Mouse (Mus musculus): ENCODE measurements around the gene Tra2b.
A peak's percentile ranks its signal among the peaks of the same experiment; 100 is the strongest.

The Tra2b gene

GRCm38 (mm10) chr16:22265849-22266376 is at the start of gene Tra2b:
Tra2b (minus strand) TSS chr16:22266005.
- TF ChIP-seq GATA4 (IDR thresholded peaks at IDR 0.05; ENCODE audit: insufficient replicate concordance, low read length) = no peak

- no peak for TF ChIP-seq GATA4 (IDR thresholded peaks at IDR 0.05; ENCODE audit: insufficient replicate concordance, low read length)
Observed at GRCm38 (mm10) chr16:22310649-22311048, 44.8 kb upstream of the Tra2b start.

- TF ChIP-seq GATA4 (IDR thresholded peaks at IDR 0.05; ENCODE audit: insufficient replicate concordance, low read length) = no peak
Observed at GRCm38 (mm10) chr16:22302606-22303005, 36.8 kb upstream of the Tra2b start.

- no peak for TF ChIP-seq GATA4 (IDR thresholded peaks at IDR 0.05; ENCODE audit: insufficient replicate concordance, low read length)
Observed at GRCm38 (mm10) chr16:22301378-22301777, 35.6 kb upstream of the Tra2b start.

- no peak for TF ChIP-seq GATA4 (IDR thresholded peaks at IDR 0.05; ENCODE audit: insufficient replicate concordance, low read length)
Observed at GRCm38 (mm10) chr16:22296901-22297300, 31.1 kb upstream of the Tra2b start.

DNA sequence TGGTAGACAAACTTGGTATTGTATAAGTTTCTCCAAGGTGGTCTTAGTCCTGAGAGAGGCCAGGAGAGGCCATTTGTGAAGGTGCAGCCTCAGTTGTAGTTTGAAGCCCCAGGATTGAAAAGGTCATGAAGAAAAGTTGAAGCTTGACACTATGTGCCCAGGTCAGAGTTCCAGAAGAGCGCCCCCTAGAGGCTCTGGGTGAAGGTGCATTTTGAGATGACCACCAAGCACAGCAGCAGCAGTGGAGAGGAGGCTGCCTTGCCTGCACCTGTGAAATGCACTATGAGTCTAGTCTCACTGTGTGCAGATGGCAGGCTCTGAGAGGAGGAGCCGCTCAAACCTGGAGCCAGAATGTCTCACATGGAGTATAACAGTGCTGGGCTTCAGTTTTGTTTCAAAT is 27.8 kb upstream of the Tra2b start:
- no peak for TF ChIP-seq GATA4 (IDR thresholded peaks at IDR 0.05; ENCODE audit: insufficient replicate concordance, low read length)

DNA sequence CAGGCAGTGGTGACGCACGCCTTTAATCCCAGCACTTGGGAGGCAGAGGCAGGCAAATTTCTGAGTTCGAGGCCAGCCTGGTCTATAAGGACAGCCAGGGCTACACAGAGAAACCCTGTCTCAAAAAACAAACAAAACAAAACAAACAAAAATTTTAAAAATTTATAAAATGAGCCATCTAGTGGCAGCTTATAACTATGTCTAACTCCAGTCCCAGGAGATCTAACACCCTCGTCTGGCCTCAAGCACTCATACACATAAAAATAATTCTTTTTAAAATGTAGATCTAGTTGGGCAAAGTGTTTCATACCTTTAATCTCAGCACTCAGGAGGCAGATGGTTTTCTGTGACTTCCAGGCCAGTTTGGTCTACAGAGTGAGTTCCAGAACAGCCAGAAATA is 26.6 kb upstream of the Tra2b start:
- no peak for TF ChIP-seq GATA4 (IDR thresholded peaks at IDR 0.05; ENCODE audit: insufficient replicate concordance, low read length)

DNA sequence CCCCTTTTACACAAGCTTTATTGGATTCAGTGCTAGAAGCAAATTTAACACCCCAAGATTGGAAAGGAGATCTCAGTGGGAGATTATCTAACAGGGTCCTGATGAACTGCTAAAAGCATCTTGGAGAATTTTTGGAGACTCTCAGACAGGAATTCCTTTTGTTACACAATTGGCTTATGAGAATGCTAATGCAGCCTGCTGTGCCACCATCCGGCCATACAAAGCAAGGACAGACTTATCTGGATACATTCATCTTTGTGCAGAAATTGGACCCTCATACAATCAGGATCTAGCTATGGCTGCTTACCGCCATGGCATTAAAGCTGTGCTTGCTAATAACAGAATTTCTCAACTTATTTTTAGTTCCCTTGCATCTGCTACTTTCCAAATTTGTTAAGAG is 23.8 kb upstream of the Tra2b start:
- no peak for TF ChIP-seq GATA4 (IDR thresholded peaks at IDR 0.05; ENCODE audit: insufficient replicate concordance, low read length)

DNA sequence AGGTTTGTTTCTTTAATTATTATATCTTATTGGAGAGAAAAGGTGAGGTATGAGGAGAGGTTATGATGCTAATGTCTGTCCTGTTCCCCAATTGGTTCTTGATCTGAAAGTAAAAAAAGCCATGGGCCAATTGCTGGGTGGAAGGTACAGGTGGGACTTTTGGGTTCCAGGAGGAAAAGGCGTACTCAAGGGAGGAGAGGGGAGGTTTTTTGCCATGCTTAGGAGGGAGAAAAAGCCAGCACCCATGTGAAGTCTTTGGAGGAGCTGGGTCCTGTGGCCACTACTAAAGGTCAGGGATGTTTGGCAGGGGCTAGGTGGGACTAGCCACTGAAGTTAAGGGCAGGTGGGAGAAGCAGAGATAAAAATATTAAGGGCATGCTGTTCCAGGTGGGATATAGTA is 21.2 kb upstream of the Tra2b start:
- TF ChIP-seq GATA4 (IDR thresholded peaks at IDR 0.05; ENCODE audit: insufficient replicate concordance, low read length) = no peak

DNA sequence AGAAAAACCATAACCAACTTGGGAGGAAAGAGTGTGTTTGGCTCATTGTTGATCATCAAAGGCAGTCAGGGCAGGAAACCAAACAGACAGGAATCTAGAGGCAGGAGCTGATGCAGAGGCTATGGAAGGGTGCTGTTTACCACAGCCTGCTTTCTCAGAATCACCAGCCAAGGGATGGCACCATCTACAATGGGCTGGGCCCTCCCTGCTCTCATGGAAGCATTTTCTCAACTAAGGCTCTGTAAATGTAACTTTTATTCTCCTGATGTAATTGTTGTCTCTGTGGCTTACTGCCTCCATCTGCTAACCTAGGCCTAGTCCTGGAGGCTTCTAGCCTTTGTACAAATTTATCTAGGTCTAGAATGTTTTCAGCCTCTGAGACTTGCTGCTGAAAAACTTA is 10.7 kb upstream of the Tra2b start:
- TF ChIP-seq GATA4 (IDR thresholded peaks at IDR 0.05; ENCODE audit: insufficient replicate concordance, low read length) = no peak

DNA sequence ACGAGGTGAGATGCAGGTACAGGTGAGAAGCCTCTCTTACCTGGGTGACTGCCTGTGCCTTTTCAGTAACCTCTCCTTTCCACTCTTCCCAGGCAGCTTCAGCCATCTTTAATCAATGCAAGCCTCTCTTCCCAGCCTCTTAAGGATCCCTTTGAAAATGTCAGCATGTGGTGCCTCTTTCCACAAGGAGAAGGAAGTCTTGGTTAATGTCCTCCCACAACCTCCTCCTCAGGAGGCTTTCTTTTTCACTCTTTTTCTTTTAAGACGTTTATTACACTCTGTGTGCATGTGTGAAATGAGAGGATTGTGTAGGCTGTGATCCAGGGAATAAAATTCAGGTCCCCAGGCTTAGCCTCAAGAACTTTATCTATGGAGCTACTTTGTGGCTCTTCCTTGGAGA is 9.3 kb upstream of the Tra2b start:
- TF ChIP-seq GATA4 (IDR thresholded peaks at IDR 0.05; ENCODE audit: insufficient replicate concordance, low read length) = no peak

- TF ChIP-seq GATA4 (IDR thresholded peaks at IDR 0.05; ENCODE audit: insufficient replicate concordance, low read length) = no peak
Observed at GRCm38 (mm10) chr16:22270491-22270890, 4.7 kb upstream of the Tra2b start.

GRCm38 (mm10) chr16:22266384-22266783 is 579 bp upstream of the Tra2b start:
- TF ChIP-seq GATA4 (IDR thresholded peaks at IDR 0.05; ENCODE audit: insufficient replicate concordance, low read length) = no peak

DNA sequence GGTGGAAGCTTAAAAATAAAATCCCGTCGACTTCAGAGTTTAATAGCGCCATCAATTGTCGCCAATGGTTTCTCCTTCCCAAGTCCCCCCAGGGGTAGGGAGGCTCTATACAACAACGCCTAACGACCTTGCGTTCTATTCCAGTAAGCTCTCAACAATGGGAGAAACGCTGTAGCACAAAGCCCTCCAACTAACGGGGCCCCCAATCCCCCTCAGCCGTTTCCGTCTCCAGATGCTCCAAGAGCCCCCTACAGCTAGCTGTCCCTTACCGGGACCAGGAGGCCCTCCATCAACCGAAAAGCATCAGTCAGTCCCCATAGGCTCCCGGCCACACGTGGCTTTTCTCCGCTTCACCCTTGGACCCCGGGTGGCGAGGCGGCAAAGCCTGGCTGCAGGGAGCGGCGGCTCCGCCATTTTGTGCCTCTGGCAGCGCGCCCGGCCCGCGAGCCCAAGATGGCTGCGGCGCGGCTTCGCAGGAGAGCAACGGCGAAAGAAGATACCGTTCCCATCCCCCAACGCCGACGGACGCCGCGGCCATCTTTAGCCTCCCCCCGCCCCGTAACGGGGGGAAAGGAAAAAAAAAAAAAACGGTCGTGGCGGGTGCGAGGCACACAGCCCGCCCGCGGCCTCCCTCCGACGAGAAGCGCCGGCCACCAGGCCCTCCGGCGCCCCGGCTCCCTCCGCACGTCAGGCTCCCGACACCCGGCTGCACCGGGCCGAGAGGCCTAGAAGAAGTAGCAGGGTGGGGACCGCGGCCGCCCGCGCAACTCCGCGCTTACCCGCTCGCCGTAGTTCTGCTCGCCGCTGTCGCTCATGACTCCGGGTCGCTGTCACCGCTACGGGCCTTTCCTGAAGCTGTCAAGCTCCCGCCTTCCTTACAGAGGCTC is 600 bp downstream of the Tra2b start:
- TF ChIP-seq GATA4 (IDR thresholded peaks at IDR 0.05; ENCODE audit: insufficient replicate concordance, low read length) = peak; percentile 52; the same call in 1 of the 2 replicates

- no peak for TF ChIP-seq GATA4 (IDR thresholded peaks at IDR 0.05; ENCODE audit: insufficient replicate concordance, low read length)
Observed at GRCm38 (mm10) chr16:22264232-22264961, 1.4 kb downstream of the Tra2b start.

- TF ChIP-seq GATA4 (IDR thresholded peaks at IDR 0.05; ENCODE audit: insufficient replicate concordance, low read length) = no peak
Observed at GRCm38 (mm10) chr16:22263124-22263523, 2.7 kb downstream of the Tra2b start.

Measured in liver, adult (tissue).